16 mouse cellular contexts compared by ENCODE assay signal in the genomic region with DNA sequence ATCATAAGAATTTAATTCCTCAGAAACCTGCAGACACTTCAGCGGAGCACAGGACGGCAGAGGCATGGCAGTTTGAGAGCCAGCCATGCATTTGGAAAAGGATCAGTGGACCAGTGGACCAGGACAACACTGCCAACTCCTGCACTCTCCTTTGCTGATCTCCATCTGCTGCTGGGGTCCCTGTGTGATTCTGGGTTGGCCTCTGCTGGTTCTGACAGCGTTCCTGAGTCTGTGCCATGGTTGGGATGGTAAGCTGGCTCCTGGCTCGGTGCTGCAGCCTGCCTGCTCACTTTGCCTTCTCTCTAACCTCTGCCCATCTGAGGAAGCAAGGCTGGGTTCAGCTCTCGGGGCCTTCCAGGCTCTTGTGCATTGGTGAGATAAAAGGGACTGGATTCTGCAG. TPM values are rescaled to one million over a fixed set of nuclear protein-coding genes. Genes with fewer than 3 reads are reported as not detected.
DNase-seq lines count a peak whose midpoint lies in the region.
"Had no signal": no experiment of that assay in that cellular context is flagged by ENCODE, and none has a peak within 500 bp of the region (broad histone marks: within the 10 kb centered on the region; RNA-seq: fewer than 3 reads in every experiment).

No protein-coding gene starts in this region.

- peak; percentile 11 to 19 for DNase-seq in layer of hippocampus, postnatal 10 days (ENCODE audit: low spot score in 2 of 2)
- DNase-seq in layer of hippocampus, adult 18-20 months (ENCODE audit: low spot score in 2 of 2) = no peak
- peak; percentile 12 for DNase-seq in cerebellum, adult 11 months
- DNase-seq in cerebellum, adult 9-10 months = peak; percentile 23
- peak; percentile 21 to 35 for DNase-seq in cerebellum, postnatal 36 days
- no peak for DNase-seq in lung, postnatal 36 days
- no peak for DNase-seq in embryo, embryonic 11 days
- DNase-seq: adrenal gland, postnatal 25 days; gastrocnemius, postnatal 25 days; heart, adult 11 months; kidney, adult 2 months; kidney, postnatal 4 days; lung, embryonic 14.5 days; lung, postnatal 14 days had no signal

RNA-seq across cellular contexts. Expression of gene Rbms3, which starts 28.9 kb away (rescaled TPM):
- 10 to 100 TPM; 17.2 to 18.2 TPM for total RNA-seq in layer of hippocampus, postnatal 10 days (2021)
- total RNA-seq in layer of hippocampus, adult 18-20 months (2021) = 10 to 100 TPM; 14.8 to 16.6 TPM
- total RNA-seq: megakaryocyte progenitor cell, adult 5-6 weeks; MEL had no signal

Comparison
In these comparisons a context has a peak if more than half of its experiments do, and no peak if none do; other contexts are left out.
1. DNase-seq: peak in layer of hippocampus, postnatal 10 days (2 of 2), cerebellum, adult 11 months (single experiment), cerebellum, adult 9-10 months (single experiment) and cerebellum, postnatal 36 days (2 of 2); none in layer of hippocampus, adult 18-20 months (0 of 2), lung, postnatal 36 days (single experiment) and embryo, embryonic 11 days (single experiment).